7 mouse cellular contexts compared by ENCODE assay signal in genomic region chr5:123344963-123345852, GRCm38 (mm10). TPM values are rescaled to one million over a fixed set of nuclear protein-coding genes. Genes with fewer than 3 reads are reported as not detected.
DNase-seq lines count a peak whose midpoint lies in the region; ATAC-seq lines count a peak whose summit lies in the region.

No protein-coding gene starts in this region.

- peak; percentile 66 for DNase-seq in R1 (ENCODE audit: low read depth, low spot score)
- DNase-seq in cerebellum, postnatal 14 days = peak; percentile 68 to 69
- DNase-seq in gastrocnemius, adult 8-10 months (ENCODE audit: low spot score in 2 of 2) = peak; percentile 14 to 47
- peak; percentile 80 for DNase-seq in limb, embryonic 10.5 days (ENCODE audit: low spot score)
- peak; percentile 96 for DNase-seq in midbrain, embryonic 11.5 days (ENCODE audit: low spot score, missing footprints)
- peak; percentile 40 to 53 for DNase-seq in spleen, adult 18-20 months

- H3K4me1 ChIP-seq in limb, embryonic 10.5 days = peaks cover 29% of the 10 kb centered on the region
- H3K4me1 ChIP-seq in midbrain, embryonic 11.5 days (ENCODE audit: control insufficient read depth, insufficient read depth, low read length) = peaks cover 22% of the 10 kb centered on the region

- H3K36me3 ChIP-seq in limb, embryonic 10.5 days = peaks cover 28% of the 10 kb centered on the region
- no peaks in the 10 kb centered on the region for H3K36me3 ChIP-seq in midbrain, embryonic 11.5 days (ENCODE audit: control insufficient read depth, insufficient read depth, low read length)

- peak overlapping the region; percentile 94 for H3K4me2 ChIP-seq in midbrain, embryonic 11.5 days

- H3K9ac ChIP-seq in midbrain, embryonic 11.5 days (ENCODE audit: low read length) = peak overlapping the region; percentile 98

- peak overlapping the region; percentile 98 for H3K27ac ChIP-seq in limb, embryonic 10.5 days
- peak overlapping the region; percentile 98 for H3K27ac ChIP-seq in midbrain, embryonic 11.5 days (ENCODE audit: low read depth, low read length)

- 0% methylated on average over 84 of the region's 87 CpGs for WGBS in limb, embryonic 10.5 days
- WGBS in midbrain, embryonic 11.5 days = 0% methylated on average over 79 of the region's 87 CpGs

- peak overlapping the region; percentile 92 for H3K4me3 ChIP-seq in limb, embryonic 10.5 days
- H3K4me3 ChIP-seq in midbrain, embryonic 11.5 days (ENCODE audit: low read depth, low read length) = peak overlapping the region; percentile 83

- peak; percentile 20 for ATAC-seq in inflammation-experienced regulatory T-cells, adult 6 months
- ATAC-seq in midbrain, embryonic 11.5 days (ENCODE audit: low FRiP score) = peak; percentile 38; the same call in 1 of the 2 replicates

- no peaks in the 10 kb centered on the region for H3K27me3 ChIP-seq in limb, embryonic 10.5 days (ENCODE audit: low read depth, poor library complexity, severe bottlenecking)
- no peaks in the 10 kb centered on the region for H3K27me3 ChIP-seq in midbrain, embryonic 11.5 days (ENCODE audit: control insufficient read depth, insufficient read depth, low read length)

- no peaks in the 10 kb centered on the region for H3K9me3 ChIP-seq in limb, embryonic 10.5 days (replicated peaks)
- H3K9me3 ChIP-seq in midbrain, embryonic 11.5 days (ENCODE audit: control insufficient read depth, low read length) = no peaks in the 10 kb centered on the region

RNA-seq across cellular contexts. Expression of gene Bcl7a, which starts 1.6 kb away (rescaled TPM):
- total RNA-seq in gastrocnemius, adult 8-10 months (2022) = 1 to 10 TPM; 7.3 to 9.6 (median 7.9) TPM
- polyA plus RNA-seq in inflammation-experienced regulatory T-cells, adult 6 months (2017; shearing (Covaris generic)) = 10 to 100 TPM in 1 of 3 experiments, 1 to 10 TPM in 2; 3.4 to 13.1 (median 6.7) TPM
- 35.8 and 38.8 TPM in 2 replicates for polyA plus RNA-seq in limb, embryonic 10.5 days (2016; fragmentation: Nextera tagmentation; extraction: Ambion mirVana)
- 45.3 and 48.4 TPM in 2 replicates for polyA plus RNA-seq in midbrain, embryonic 11.5 days (2014; fragmentation: Nextera tagmentation; extraction: Ambion mirVana)

RNA-seq across cellular contexts. Expression of gene Mlxip, which starts 49.4 kb away (rescaled TPM):
- 10 to 100 TPM; 62.2 to 81.0 (median 63.8) TPM for total RNA-seq in gastrocnemius, adult 8-10 months (2022)
- 10 to 100 TPM; 11.3 to 26.3 (median 18.1) TPM for polyA plus RNA-seq in inflammation-experienced regulatory T-cells, adult 6 months (2017; shearing (Covaris generic))
- polyA plus RNA-seq in limb, embryonic 10.5 days (2016; fragmentation: Nextera tagmentation; extraction: Ambion mirVana) = 21.1 and 22.1 TPM in 2 replicates
- polyA plus RNA-seq in midbrain, embryonic 11.5 days (2014; fragmentation: Nextera tagmentation; extraction: Ambion mirVana) = 15.5 and 18.3 TPM in 2 replicates

Comparison
In these comparisons a context has a peak if more than half of its experiments do, and no peak if none do; other contexts are left out.
1. Peak in every context shown above with its lines: DNase-seq, ATAC-seq, H3K4me3 ChIP-seq and H3K27ac ChIP-seq.
2. DNase-seq: peak in every context shown above with its lines; median percentile 96 in midbrain, embryonic 11.5 days; 80 in limb, embryonic 10.5 days; 68 in cerebellum, postnatal 14 days; 66 in R1; 46 in spleen, adult 18-20 months; 30 in gastrocnemius, adult 8-10 months.